Mouse (Mus musculus): Measurements from ENCODE around the gene Prkd2.

The Prkd2 gene

DNA sequence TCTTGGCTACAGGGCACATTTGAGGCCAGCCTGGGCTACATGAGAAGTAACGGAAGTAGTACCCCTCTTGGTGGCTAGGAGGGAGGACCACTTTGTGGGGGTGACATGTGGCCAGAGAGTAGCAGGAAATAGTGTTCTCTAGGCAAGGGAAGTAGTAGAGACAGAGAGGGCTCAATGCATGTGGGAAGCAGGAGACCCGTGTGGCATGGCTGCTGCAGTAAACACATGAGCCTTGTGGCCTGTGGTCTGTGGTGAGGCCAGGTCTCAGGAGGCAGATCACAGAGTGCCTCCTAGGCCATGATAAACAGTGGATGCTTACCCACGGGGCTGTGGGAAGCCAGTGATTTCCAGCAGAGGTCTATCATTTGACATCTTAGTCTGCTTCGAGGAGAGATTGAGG lies 15.4 kb upstream of the Prkd2 start:
- DNase-seq: no peak

DNA sequence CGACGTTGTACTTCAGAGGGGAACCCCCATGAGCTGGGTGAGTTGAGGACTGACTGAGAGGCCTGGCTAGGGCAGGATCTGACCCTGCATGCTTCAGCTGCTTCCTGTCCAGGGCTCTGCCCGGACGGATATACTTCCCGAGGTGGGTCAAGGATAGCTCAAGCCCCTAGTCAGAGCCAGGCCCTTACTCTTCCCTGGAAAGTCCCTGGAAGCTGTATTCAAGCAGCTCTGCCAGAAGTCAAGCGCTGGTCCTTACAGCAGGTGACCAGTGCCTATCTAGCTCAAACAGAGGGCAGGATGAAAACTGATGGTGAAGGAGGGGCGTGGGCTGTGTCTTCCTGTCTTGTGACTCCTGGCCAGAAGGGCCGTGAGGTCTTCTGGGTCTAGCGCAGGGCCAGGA lies 12.3 kb upstream of the Prkd2 start:
- no peak for DNase-seq

DNA sequence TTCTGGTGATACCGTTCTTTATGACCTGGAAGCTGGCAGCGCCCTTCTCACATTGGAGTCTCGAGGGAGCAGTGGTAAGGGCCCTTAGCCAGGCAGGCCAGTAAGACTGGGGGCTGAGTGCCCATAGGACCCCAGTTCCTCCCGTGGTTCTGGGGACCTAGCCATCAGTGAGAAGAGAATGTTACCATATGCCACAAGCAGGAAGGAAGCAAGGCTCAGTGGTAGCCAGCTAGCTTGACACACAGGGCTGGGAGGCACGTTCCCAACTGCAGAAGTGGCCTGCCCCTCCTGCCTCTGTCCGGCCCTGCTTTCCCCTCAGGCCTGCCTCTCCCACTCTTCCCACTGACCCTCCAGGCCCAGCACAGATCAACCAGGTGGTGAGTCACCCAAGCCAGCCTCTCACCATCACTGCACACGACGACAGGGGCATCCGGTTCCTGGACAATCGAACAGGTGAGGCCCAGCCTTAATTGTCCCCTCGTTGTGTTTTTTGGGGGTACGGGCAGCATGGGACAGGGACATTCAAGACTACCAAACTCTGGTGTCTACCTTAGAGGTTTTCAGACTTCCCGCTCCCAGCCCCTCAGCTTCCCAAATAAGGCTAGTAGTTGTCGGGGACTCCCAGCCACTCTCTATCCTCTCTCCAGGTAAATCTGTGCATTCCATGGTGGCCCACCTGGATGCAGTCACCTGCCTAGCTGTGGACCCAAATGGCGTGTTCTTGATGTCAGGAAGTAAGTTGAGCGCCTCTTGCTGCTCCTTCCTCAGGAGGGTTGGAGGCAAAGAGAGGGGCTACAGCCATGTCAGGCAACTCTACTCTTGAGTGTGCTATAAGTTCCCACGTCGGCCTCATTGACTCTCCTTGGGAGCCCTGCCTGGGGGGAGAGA lies 4.5 kb upstream of the Prkd2 start:
- no peak for DNase-seq

DNA sequence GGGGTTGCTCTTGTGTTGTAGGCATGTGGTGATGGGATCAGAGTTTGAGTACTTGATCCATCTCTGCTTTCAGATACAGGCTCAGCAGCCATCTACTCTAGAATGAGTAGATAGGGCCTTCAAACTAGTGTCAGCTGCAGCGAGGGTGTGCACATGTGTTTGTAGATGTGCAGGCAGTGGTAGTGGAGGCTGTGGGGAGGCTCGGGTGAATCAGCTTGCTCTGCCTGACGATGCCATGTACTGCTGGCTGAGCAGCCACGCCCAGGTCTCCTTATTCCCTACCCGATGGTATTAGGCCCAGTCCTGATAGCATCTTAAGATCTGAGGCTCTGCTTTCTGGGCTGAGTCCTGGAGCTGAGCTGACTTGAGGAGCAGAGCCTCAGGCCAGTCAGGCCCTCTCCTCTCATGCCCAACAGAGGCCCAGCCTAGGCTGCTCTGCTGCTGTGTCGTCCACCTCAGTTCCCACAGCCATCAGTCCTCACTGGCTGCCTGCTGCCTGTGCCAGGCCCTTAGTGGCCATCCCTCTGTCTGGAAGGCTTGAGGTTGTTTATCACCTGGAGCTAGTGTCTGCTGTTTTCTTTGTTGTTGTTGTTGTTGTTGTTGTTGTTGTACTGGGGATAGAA lies 3.8 kb upstream of the Prkd2 start:
- DNase-seq: no peak

DNA sequence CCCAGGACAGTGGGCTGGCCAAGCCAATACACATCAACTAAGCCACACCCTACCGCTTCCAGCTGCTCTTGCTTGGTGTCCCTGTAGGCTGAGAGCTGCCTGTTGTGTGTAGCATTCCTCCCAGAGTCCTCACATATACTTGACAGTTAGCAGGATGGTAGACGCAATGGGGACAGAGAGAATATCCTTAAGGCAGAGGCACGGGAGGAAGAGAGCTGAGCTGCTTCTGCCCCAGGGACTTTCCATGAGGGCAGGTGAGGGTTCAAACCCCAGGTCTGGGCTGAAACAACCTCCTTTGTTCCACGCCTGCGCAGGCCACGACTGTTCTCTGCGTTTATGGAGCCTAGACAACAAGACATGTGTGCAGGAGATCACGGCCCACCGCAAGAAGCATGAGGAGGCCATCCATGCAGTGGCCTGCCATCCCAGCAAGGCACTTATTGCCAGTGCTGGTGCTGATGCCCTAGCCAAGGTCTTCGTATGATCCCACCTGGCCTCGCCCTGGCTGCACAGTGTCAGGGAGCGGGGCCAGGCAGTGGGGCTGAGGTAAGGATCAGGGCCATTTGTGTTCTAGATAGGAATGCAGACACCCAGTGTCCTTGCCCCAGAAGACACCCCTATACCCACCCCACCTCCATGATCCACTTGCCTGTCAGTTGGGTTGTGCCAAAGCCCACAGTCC lies 3.1 kb upstream of the Prkd2 start:
- no peak for DNase-seq

DNA sequence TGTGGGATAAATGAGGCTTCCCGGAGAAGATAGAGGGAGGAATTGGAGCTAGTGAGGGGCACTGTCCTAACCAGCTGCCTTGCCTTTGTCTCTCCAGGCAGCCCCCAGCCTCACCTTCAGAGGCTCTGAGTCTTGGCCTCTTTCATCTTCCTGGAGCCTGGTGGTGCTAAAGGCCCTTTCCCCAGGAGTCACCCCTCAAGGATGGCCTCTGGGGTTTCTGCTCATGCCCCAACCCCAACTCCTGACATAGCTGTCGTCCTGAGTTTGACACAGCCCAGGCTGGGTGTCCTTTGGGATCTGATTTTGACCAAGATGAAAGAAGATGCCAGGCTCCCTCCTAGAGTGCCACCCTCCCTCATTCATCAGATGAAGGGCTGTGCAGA lies 2.6 kb upstream of the Prkd2 start:
- DNase-seq: no peak

DNA sequence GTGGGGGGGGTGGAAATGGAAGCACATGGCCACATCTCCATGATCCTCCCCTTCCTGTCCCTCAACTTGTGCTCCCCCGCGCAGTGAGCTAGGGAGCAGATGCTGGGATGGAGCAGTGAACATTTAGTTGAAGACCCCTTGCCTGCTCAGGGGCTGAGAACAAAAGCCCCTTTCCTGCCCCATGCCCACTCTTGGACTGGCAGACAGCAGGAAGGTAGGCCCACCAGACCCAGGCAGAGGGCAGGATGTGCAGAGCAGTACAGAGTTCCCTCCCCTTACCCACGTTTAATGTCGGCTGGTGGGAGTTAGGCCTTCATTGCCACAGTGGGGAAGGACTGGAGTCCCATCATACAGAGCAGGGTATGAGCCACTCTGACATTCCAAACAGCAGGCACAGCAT lies 1.6 kb upstream of the Prkd2 start:
- no peak for DNase-seq

DNA sequence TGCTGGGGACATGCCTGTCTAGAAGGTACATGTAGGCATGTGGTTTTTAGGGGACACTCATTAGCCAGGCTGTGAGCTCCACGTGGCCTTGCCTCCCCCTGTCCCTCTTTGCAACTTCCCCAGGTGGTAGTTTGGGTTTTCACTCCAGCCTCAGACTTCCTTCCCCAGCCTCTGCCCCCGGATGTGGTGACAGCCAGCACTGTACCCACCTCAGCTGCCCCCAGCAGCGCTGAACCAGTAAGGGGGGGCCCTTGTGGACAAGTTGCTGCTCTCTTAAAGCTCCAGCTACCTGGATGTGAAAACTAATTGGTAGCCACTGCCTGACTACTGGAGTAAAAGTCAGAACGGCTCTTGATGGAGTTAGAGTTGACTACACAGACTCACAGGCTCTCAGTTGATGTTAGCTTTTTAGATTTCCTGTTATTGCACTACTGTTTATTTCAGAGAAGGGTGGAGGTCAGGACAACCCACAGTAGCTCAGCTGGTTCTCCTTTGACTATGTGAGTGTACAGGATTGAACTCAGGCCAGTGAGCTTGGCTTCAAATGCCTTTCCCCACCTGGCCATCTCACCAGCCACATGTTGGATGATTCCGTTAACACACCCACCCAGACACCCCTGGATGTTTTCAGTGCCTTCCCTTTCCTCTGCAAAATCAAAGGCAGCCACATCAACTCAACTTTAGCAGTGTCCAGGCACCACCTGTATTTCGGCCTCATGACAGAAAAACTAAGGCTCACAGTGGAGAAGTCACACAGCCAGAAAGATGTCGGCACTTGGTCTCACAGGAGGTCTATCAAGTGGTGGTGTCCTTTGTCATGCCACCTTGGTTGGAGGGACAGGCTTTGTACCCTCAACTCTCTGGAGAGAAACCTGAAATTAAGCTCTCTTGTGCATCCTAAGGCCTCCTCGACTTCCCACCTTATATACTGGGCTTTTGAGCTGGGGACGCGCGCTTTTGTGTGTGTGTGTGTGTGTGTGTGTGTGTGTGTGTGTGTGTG lies 841 bp upstream of the Prkd2 start:
- DNase-seq: no peak

DNA sequence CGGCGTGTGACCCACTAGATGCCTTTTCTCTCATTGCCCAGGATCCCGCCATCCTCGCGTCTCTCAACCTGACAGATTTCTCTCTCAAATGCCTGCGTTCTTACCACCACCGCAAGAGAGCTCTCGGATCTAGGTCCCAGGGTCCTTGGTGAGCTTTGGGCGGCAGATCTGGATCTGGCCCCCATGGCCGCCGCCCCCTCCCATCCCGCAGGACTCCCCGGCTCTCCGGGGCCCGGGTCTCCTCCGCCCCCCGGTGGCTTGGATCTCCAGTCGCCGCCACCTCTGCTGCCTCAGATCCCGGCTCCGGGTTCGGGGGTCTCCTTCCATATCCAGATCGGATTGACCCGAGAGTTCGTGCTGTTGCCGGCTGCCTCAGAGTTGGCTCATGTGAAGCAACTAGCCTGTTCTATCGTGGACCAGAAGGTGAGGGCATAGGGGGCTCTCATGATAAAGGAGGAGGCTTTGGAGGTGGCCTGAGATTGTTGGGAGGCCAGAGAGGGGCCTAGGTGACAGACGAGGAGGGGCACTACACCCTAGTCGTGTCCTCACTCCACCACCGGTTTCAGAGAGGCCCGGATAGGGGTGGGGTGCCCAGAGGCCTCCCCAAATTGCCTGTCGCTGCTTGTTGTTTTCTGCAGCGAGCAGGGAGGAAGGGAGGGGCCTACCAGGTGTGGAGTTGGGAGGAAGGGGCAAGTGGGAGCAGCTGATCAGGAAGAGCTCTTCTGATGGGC lies 904 bp downstream of the Prkd2 start:
- no peak for DNase-seq

DNA sequence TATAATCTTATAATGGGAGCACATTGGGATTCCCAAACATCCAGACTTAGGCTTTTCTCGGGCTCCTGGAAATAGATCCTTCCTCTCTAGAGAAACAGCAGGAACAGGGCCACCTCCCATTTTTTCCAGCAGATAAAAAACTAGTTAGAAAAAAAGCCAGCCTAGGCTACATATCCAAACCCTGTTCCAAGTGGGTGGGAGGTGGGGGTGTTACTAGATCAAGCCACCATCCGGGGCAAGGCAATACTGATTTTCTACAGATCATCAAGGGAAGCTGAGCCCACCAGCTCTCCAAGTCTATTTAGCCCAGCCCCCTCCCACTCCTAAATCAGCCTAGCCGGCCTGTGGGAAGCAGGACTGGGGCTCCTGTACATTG lies 2.0 kb downstream of the Prkd2 start:
- no peak for DNase-seq

DNA sequence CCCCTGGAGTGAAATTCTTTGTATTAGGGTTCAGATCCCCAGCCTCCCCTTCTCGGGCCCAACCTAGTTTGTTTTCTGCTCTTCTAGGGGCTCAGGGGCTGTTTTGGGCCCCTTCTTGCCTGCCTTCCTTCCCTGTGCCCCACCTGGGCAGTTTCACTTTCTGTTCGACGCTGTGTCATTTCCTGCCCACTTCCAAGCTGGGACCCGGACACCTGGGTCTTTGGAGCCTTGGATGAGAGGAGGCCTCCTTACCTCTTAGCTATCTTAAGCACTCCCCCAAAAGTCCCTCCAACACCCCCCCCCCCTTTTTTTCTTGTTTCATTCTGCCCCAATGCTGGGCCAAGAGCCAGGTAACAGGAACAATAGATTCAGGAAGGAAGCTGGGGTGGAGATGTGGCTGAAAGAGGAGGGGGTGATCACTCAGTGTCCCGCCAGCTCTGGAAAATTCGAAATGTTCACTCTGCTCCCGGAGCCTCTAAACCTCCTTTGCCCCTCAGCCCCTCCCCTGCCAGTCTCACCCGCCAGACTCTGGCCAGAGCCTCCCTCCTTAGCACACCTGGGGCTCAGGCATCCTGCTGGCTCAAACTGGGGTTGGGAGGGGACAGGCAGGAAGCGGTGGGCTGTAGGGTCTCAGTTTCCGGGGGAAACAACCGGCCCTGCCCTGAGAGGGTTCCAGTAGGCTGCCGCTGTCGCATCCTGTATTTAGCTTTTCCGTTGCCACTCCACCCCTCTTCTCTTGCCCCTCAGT lies 2.5 kb downstream of the Prkd2 start:
- DNase-seq: no peak

DNA sequence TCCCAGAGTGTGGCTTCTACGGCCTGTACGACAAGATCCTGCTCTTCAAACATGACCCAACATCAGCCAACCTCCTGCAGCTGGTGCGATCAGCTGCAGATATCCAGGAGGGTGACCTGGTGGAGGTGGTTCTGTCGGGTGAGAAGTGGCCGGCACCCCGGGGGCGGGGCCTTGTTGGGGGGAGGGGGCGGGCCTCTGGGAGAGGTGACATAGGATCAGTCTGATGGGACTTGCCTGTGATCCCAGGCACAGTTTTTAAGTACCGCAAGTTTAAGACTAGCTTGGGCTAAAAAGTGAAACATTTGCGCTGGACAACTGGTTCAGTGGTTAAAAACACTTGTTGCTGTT lies 3.1 kb downstream of the Prkd2 start:
- DNase-seq: no peak

DNA sequence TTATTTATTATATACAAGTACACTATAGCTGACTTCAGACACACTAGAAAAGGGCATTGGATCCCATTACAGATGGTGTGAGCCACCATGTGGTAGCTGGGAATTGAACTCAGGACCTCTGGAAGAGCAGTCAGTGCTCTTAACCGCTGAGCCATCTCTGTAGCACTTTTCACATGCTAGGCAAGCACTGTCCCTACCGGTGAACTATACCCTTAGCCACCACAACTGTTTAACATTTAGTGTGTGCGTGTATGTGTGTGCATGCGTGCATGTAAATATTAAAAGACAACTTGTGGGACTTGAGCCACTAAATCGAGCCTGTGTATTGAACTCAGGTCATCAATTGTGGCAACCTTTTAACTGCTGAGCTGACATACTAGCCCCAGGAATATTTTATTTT lies 4.1 kb downstream of the Prkd2 start:
- no peak for DNase-seq

DNA sequence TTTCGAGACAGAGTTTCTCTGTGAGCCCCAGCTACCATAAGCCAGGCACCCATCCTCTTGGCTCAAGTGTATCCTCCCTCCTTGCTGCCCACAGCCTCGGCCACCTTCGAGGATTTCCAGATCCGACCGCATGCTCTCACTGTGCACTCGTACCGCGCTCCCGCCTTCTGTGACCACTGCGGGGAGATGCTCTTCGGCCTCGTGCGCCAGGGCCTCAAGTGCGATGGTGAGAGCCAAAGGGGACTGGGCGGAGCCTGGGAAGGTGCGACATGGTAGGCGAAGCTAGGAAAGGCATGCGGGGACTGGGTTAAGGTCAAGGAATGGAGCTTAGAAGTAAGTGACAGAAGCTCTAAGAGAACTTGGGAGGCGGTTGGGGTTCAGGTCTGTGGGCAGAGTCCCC lies 4.8 kb downstream of the Prkd2 start:
- no peak for DNase-seq

DNA sequence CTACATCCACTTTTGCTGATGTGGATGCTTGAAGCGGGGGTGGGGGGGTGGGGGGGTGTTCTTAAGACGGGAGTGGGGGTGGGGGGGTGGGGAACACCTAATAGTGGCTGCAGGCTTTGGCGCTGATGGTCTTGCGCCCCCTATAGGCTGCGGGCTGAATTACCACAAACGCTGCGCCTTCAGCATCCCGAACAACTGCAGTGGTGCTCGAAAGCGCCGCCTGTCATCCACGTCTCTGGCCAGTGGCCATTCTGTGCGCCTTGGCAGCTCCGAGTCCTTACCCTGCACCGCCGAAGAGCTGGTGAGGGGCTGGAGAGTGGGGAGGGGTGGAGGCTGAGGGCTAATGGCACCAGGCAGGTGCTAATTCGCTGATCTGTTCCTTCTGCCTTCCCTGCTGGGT lies 5.9 kb downstream of the Prkd2 start:
- peak; percentile 77 for DNase-seq

DNA sequence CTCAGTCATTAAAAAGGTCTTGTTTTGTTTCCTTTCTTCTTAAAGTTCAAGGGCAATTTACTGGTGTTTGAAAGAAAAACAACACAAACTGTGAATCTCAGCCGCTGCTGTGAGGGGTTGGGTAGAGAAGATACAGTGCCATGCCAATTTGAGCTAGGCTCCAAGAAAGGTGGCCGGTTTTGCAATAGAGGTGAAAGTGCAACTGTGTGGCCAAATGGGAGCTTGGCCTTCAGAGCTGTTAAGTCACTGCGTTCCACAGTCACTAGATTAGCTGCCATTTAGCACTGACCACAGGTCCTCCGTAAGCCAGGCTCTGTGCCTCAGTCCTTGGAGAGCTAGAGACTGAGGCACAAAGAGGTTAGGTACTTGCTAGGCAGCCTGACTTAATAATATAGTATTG lies 8.9 kb downstream of the Prkd2 start:
- DNase-seq: no peak

DNA sequence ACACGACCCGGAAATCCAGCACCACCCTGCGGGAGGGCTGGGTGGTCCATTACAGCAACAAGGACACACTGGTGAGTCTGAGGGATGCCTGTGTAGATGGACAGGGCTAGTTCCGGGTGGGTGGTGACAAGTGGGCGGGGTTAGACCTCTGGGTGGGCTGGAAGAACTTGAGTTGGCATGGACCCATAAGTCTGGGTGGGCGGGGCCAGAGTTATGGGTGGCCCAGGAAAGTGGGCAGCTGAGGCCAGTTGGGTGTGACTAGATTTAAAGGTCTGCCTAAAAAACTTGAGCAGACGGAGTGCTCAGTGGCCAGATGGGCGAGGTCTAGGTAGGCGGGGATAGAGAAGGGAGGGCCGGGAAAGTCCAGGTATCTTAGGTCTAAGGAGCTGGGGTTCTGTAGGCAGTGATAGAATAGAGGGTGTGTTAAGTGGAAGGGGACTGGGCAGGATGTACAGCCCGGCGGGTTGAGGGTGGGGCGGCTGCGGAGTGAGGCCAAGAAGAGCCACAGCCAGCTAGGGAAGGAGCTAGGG lies 10.7 kb downstream of the Prkd2 start:
- no peak for DNase-seq

DNA sequence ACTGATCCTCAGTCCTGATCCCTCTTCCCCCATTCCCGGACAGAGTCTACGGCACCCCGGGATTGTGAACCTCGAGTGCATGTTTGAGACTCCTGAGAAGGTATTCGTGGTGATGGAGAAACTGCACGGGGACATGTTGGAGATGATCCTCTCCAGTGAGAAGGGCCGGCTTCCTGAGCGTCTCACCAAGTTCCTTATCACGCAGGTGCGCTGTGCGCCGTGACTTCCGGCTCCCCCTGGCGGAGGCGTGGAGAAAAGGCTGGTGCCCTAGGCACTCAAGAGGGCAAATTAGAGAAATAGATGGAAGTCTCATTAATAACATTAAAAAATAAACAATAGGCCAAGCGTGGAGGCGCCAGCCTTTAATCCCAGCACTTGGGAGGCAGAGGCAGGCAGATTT lies 15.6 kb downstream of the Prkd2 start:
- peak; percentile 56 for DNase-seq

DNA sequence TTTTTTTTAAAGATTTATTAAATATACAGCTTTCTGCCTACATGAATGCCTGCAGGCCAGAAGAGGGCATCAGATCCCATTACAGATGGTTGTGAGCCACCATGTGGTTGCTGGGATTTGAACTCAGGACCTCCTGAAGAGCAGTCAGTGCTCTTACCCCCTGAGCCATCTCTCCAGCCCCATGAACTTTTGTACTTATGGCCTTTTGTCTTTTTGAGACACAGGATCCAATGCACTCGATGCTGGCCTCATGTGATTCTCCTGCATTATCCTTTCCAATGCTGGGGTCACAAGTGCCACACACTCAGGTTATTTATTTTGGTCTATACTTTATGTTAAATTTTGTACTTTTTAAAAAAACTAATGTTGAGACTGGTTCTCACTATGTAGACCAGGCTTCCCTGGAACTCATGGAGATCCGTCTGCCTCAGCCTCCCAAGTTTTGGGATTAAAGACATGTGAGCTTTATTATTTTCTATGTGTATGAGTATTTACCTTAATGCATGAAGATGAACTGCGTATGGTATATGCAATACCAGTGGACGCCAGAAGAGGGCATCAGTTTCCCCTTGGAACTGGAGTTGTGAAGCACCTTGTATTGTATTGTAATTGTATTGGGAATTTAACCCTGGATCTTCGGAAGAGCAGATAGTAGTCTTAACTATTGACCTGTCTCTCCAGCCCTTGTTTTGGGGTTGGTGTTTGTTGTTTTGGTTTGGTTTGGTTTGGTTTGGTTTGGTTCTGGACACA lies 17.4 kb downstream of the Prkd2 start:
- peak; percentile 69 for DNase-seq

DNA sequence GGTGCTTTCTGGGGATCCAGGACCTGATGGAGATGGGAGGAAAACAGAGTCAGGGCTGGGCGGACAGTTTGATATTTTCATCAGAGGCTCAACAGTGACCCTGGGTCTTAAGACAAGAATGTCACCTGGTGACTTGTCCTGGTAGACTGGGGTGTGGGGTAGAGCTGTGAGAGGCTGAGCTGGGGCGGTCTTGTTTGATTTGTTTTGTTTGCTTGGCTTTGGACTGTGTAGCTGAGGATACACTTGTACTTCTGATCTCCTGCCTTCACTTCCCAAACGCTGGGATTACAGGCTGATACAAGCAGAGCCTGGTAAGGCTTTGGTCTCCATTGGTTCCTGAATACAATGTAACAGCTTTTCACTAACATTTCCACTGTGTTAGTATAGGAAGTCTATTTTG lies 24.8 kb downstream of the Prkd2 start:
- no peak for DNase-seq

DNA sequence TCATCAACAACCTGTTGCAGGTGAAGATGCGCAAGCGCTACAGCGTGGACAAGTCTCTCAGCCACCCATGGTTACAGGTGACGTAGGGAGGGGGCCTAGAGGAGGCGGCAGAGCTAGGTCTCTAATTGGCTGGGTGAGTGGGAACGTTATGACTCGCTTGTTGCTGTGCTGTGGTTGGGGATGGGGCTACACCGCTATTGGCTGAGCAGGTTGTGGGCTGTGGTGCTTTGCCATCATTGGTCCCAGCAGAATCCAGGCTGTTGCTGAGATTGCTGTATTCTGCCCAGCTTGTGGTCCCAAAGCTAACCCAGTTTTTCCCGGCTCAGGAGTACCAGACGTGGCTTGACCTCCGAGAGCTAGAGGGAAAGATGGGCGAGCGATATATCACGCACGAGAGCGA lies 26.8 kb downstream of the Prkd2 start:
- DNase-seq: peak; percentile 89
